Comparison of ENCODE assay signal across 8 mouse cellular contexts in the genomic region with DNA sequence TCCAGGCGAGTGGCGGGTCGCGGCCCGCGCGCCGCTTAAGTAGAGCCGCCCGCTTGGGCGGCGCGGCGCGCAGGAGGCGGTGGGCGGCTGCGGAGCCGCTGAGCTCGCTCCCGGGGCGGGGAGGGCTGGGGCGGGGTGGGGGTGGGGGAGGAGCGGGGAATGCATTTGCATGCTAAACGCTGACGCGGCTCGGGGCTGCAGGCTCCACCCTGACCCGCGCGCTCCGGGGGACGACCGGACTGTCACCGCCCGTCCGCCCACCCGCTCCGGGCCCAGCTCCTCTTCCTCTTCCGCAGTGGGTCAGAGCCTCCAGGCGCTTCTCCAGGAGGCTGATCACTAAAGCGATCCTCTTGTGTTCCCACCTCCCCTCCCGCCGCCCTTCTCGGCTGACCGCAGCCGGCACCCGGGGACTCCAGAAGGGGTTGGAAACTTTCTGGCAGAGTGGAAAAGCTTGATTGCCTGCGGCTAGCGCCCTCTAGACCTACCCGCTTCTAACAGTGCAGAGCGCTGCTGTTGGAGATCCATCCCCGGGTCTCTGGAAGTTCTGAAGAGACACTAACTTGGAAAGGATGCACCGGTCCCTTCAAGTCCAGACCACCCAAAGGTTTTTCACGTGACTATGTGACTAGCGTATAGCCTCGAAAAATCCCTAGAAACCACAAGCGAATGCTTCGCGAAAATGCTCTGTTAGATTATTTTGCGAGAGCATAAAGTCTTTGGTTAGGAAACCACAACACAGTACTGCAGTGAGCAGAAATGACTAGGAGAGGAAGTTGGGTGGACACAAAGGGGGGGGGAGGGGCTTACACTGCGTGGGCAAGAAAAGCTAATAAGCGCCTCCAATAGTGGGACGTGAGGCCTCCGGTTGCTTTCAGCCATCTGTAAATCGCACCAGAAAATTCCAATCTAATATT. TPM values are rescaled to one million over a fixed set of nuclear protein-coding genes. Genes with fewer than 3 reads are reported as not detected.
DNase-seq lines count a peak whose midpoint lies in the region; ATAC-seq lines count a peak whose summit lies in the region.

Gene Kctd12 (minus strand): TSS at position 11 of the 914 bp plus-strand sequence.

- peak within 1 kb of the TSS; percentile 65 for H3K27ac ChIP-seq in forebrain, embryonic 12.5 days
- H3K27ac ChIP-seq in heart, embryonic 15.5 days = peak within 1 kb of the TSS; percentile 99
- H3K27ac ChIP-seq in liver, embryonic 13.5 days = peak within 1 kb of the TSS; percentile 78

- H3K4me3 ChIP-seq in forebrain, embryonic 12.5 days (replicated peaks) = peak within 1 kb of the TSS; percentile 67
- peak within 1 kb of the TSS; percentile 78 for H3K4me3 ChIP-seq in heart, embryonic 15.5 days
- peak within 1 kb of the TSS; percentile 60 for H3K4me3 ChIP-seq in liver, embryonic 13.5 days (replicated peaks)

- H3K27me3 ChIP-seq in forebrain, embryonic 12.5 days = peaks cover 13% of the 10 kb centered on the region
- no peaks in the 10 kb centered on the region for H3K27me3 ChIP-seq in heart, embryonic 15.5 days
- peaks cover 52% of the 10 kb centered on the region for H3K27me3 ChIP-seq in liver, embryonic 13.5 days
- no peaks in the 10 kb centered on the region for H3K27me3 ChIP-seq in splenic B cell, adult 2 months (ENCODE audit: control insufficient read depth, insufficient read depth, low read length, poor library complexity, severe bottlenecking)

- WGBS in forebrain, embryonic 12.5 days = 4% methylated on average over 36 of the region's 66 CpGs
- WGBS in heart, embryonic 15.5 days = 1% methylated on average over 56 of the region's 66 CpGs
- WGBS in liver, embryonic 13.5 days (ENCODE audit: insufficient replicate concordance) = under 1% methylated on average over 62 of the region's 66 CpGs

- no peaks in the 10 kb centered on the region for H3K9me3 ChIP-seq in forebrain, embryonic 12.5 days
- H3K9me3 ChIP-seq in heart, embryonic 15.5 days (replicated peaks) = no peaks in the 10 kb centered on the region
- H3K9me3 ChIP-seq in liver, embryonic 13.5 days (replicated peaks) = no peaks in the 10 kb centered on the region

- H3K36me3 ChIP-seq in forebrain, embryonic 12.5 days (replicated peaks) = no peaks in the 10 kb centered on the region
- H3K36me3 ChIP-seq in heart, embryonic 15.5 days = no peaks in the 10 kb centered on the region
- H3K36me3 ChIP-seq in liver, embryonic 13.5 days = no peaks in the 10 kb centered on the region
- no peaks in the 10 kb centered on the region for H3K36me3 ChIP-seq in splenic B cell, adult 2 months (ENCODE audit: control insufficient read depth, insufficient read depth, low read length, poor library complexity, severe bottlenecking)

- peak; percentile 60 for ATAC-seq in CD4-positive, CD25-positive, alpha-beta regulatory T cell, adult 4 months
- ATAC-seq in cerebellum, adult (ENCODE audit: insufficient number of reproducible peaks, low FRiP score, low TSS enrichment) = peak; percentile 69
- peak; percentile 87 for ATAC-seq in forebrain, embryonic 12.5 days (ENCODE audit: low FRiP score)
- peak; percentile 94 for ATAC-seq in heart, embryonic 15.5 days (replicated peaks; ENCODE audit: insufficient number of reproducible peaks, insufficient read depth, low FRiP score, low read depth)
- peak; percentile 90 for ATAC-seq in liver, embryonic 13.5 days (ENCODE audit: low read depth)

- DNase-seq in kidney, postnatal 10 days = peak; percentile 94
- DNase-seq in liver, embryonic 13.5 days = peak; percentile 46
- DNase-seq in naive thymus-derived CD4-positive, alpha-beta T cell, adult 2 months (ENCODE audit: low read depth) = peak; percentile 83
- DNase-seq in splenic B cell, adult 2 months (ENCODE audit: low read depth, low spot score) = peak; percentile 93

- peaks cover 11% of the 10 kb centered on the region for H3K4me1 ChIP-seq in forebrain, embryonic 12.5 days
- peaks cover 13% of the 10 kb centered on the region for H3K4me1 ChIP-seq in heart, embryonic 15.5 days (replicated peaks)
- H3K4me1 ChIP-seq in liver, embryonic 13.5 days (replicated peaks) = peaks cover 14% of the 10 kb centered on the region

- H3K9ac ChIP-seq in forebrain, embryonic 12.5 days = peak within 1 kb of the TSS; percentile 63
- H3K9ac ChIP-seq in heart, embryonic 15.5 days = peak within 1 kb of the TSS; percentile 73
- H3K9ac ChIP-seq in liver, embryonic 13.5 days = peak within 1 kb of the TSS; percentile 61

- H3K4me2 ChIP-seq in forebrain, embryonic 12.5 days = peak within 1 kb of the TSS; percentile 92
- peak within 1 kb of the TSS; percentile 93 for H3K4me2 ChIP-seq in heart, embryonic 15.5 days
- H3K4me2 ChIP-seq in liver, embryonic 13.5 days = peak within 1 kb of the TSS; percentile 79

RNA-seq across cellular contexts. Expression of gene Kctd12, which starts in this region (rescaled TPM):
- polyA plus RNA-seq in CD4-positive, CD25-positive, alpha-beta regulatory T cell, adult 4 months (2017; shearing (Covaris generic)) = 1 to 10 TPM; 1.0 to 1.6 TPM
- 5.9 and 7.1 TPM in 2 replicates for polyA plus RNA-seq in forebrain, embryonic 12.5 days (2016; fragmentation: Nextera tagmentation; extraction: Ambion mirVana)
- polyA plus RNA-seq in heart, embryonic 15.5 days (2015; fragmentation: Nextera tagmentation; extraction: Ambion mirVana) = 6.5 and 6.7 TPM in 2 replicates
- 1.9 and 2.3 TPM in 2 replicates for polyA plus RNA-seq in liver, embryonic 13.5 days (2015; fragmentation: Nextera tagmentation; extraction: Ambion mirVana)

Comparison
In these comparisons a context has a peak if more than half of its experiments do, and no peak if none do; other contexts are left out.
1. Peak in every context shown above with its lines: DNase-seq, ATAC-seq, H3K4me3 ChIP-seq and H3K27ac ChIP-seq.